Mouse (Mus musculus) monocyte, adult 5-6 weeks (primary cell): ENCODE measurements around the gene Tspan14. TPM values are rescaled to one million over a fixed set of nuclear protein-coding genes. Genes with fewer than 3 reads are reported as not detected.
A peak's percentile ranks its signal among the peaks of the same experiment; 100 is the strongest.

ENCODE experiments used
- ATAC-seq: fragments of 153-309, 156-312 bp; replicated peaks from 2 replicates; pipeline ENCODE4 v1.8.0; 2017; ENCODE audit warnings: mild to moderate bottlenecking; ENCODE audit not compliant: low TSS enrichment, insufficient number of reproducible peaks, severe bottlenecking, poor library complexity, low FRiP score
- total RNA-seq: library from RNA; stranded (forward); fragments of 200-1000, 200-491, 200-594 nt; gene quantifications from 3 replicates; pipeline ENCODE4 v1.2.3, GENCODE M21; 2017

Tspan14 gene
- total RNA-seq, 1 experiment from 2014 or later: 52.3 TPM

DNA sequence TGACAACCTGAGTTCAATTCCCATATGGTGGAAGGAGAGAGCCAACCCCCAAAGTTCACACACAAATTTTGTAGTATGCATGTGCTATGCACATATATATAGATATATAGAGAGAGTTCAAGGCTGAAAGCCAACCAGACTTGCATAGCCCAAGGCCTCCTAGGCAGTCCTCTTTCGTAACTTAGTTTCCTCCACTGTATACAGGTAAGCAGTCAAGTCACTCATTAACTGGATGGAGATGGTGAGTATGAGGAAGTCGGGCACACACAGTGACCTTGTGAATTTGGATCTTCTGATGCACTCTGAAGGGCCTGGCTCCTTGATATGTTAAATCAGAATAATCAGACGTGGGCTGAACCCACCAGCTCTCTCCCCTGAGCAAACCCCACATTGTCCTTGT, 68.7 kb downstream of the Tspan14 start:
- no peak for ATAC-seq

GRCm38 (mm10) chr14:40895681-40896080, 70.9 kb downstream of the Tspan14 start:
- ATAC-seq: no peak

DNA sequence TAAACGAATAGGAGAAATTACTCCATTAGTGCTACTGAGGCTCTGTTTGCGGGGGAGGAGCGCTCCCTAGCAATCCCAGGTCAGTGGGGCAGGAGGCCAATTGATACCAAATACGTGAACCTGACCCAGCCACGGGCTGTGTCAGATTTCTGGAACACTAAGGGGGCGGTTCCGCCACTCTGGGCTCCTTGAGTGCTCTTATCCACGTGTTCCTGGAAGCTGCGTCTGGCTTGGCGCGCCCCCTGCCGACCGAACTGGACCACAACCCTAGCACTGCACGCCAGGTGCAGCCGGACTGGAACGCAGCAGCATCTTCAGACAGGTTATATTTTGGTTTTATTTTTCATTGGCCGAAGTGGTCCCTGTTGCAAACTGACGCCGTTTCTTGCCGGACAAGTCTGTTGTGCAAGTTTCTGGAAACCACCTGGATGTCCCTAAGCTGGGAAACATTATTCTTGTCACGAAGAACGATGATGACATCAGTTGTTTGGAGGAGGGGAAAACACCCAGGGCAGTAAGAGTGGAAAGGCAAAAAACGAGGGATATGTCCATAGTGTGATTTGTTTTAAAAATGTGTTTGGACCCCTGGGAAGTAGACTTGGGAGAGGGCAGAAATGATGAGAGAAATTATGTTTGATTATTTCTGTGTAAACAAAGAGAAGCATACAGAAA, 71.9 kb downstream of the Tspan14 start:
- 0 out of 2 replicates have a peak, but pooled peaks have one; percentile 52 for ATAC-seq

DNA sequence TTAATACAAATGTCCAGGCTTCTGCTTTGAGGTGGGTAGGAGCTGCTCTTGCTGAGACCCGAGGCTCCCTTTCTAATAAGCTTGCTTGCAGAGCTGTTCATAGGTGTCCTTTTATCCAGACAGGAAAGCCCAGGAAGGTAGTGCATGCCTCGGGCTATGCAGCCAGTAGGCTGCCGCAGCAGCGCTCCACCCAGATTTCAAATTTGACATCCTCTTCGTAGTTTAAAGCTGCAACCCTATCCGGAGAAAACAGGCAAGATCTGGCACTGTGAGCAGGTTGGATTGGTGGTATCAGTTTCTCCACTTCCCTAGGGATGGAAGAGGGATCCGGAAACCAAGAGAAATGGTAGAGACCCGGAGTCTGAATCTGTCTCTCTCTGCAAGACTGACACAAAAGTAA, 72.7 kb downstream of the Tspan14 start:
- no peak for ATAC-seq

GRCm38 (mm10) chr14:40893196-40893595, 73.4 kb downstream of the Tspan14 start, which contains the start of gene Sh2d4b:
Gene Sh2d4b (minus strand): TSS chr14:40893266.
- ATAC-seq: no peak

DNA sequence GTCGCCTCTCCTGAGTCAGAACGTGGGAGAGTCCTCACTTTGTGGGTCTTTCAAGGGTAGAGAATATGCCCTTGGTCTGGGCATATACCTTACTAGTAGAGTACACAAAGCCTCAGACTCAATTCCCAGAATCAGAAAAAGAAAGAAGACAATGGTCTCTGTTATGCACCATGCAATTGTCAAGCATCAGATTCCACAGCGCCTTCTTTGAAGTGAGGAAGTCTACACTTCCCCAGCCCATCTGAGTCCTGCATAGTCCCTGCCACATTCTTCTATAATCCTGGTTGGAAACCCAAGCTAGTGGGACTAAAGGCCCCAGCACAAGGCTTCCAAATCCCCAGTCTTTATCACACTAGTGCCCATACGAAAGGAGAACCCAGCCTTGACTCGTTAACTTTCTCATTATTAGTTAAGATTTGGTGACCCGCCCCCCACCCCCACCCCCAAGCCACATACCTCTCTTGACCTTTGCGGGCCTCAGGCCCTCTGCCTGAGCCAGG, 74.2 kb downstream of the Tspan14 start:
- ATAC-seq: no peak

DNA sequence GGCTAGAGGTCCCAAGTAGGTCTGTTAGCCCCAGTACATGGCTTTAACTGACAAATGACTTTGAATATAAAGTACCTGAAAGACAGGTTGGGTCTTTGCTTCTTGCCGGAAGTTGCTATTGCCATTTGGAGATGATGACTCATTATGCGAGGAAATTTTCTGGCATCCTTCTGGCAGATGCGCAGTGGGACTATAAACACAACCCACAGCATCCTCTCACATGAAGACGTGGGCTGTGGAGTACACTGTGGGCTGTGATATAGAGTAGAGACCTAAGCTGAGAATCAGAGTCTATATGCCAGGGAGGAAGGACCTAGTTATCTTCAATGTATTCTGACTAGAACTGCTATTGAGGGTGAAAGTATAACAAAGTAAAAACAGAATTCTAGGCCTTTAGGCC, 75.1 kb downstream of the Tspan14 start:
- no peak for ATAC-seq

- no peak for ATAC-seq
Measured at GRCm38 (mm10) chr14:40889704-40890103, 76.9 kb downstream of the Tspan14 start.

- ATAC-seq: no peak
Measured at GRCm38 (mm10) chr14:40889181-40889580, 77.4 kb downstream of the Tspan14 start.

DNA sequence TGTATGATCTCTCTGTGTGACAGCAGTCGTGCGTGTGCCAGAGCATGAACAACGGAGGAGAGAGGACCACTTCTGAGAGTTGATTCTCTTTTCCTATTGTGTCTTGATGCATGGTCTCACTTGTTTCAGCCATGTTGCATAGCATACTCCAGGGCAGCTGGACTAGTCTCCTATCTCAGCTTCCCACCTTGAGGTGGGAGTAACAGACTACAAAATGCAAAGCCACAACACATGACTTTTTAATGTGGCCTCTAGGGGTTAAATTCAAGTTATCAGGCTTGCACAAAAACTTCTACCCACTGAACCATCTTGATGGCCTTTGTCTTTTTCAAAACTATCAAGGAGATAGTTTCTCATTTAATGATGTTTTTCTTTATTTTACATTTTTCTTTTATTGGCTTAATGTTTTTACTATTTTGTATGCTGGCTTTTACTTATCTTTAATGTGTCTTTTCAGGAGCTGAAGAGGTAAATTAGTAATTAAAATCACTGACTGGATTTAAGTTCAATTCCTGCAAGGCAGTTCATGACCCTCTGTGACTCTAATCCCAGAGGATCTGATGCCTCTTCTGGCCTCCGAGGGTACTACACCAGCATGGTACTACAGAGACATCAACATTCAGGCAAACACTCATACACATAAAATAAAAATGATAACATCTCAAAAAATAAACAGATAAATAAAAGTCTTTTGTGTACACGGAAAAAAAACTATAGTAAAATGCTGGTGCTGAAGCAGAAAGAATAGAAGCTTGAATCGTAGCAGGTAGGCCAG, 80.0 kb downstream of the Tspan14 start:
- ATAC-seq: no peak

- no peak for ATAC-seq
Measured at GRCm38 (mm10) chr14:40885752-40886151, 80.9 kb downstream of the Tspan14 start.

DNA sequence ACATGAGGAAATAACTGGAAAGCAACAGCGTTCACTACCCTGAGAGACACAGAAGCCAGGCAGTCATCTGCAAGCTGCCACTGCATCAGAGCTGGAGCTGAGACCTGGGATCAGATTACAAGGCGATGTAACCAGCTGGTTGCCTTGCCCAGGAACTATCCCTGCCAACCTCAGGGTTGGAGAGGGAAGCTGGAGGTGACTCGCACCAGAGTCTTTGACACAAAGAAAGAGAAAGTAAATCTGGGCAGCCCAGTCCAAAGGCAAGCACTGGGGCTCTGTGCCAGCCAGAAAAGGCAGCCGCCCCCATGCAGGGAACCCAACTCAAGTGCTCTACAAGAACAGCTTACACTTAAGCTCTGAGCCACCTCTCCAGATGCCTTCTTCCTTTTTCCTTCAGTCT, 81.4 kb downstream of the Tspan14 start:
- no peak for ATAC-seq

- ATAC-seq: no peak
Measured at GRCm38 (mm10) chr14:40874565-40874964, 92.0 kb downstream of the Tspan14 start.

GRCm38 (mm10) chr14:40873961-40874360, 92.6 kb downstream of the Tspan14 start:
- ATAC-seq: no peak

- ATAC-seq: no peak
Measured at GRCm38 (mm10) chr14:40870598-40870997, 96.0 kb downstream of the Tspan14 start.

DNA sequence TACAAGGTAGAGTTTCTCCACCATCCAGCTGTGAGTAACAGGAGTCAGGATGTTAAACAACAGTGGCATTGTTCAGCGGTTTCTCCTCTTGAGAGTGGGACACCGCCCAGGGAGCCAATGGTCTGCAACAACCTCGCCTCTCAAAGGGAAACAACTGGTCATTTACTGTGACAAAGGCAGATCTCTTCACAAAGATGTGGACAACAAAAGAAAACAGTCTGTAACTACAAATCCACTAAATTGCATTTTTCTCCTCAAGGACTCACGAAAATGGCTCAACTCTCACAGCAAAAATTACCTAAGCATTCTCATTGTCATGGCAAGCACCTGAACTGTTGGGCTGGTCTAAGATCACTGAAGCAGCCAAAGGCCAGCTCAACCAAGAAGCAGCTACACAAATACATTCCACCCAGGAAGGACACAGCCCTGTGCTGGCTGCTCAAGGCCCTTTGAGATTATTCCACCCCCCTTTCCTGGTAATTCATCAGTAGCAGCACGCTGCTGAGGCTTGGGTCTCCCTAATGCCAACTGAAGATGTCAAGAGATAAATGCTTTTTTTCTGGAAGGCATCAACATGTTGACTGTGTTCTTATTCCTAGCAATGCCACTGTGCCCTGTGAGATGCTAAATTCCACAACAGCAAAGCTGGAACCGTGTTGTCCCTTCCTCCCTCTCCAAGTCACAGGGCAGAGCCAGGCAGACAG, 101.6 kb downstream of the Tspan14 start:
- ATAC-seq: no peak

- no peak for ATAC-seq
Measured at GRCm38 (mm10) chr14:40863659-40864058, 102.9 kb downstream of the Tspan14 start.

- ATAC-seq: no peak
Measured at GRCm38 (mm10) chr14:40863022-40863421, 103.6 kb downstream of the Tspan14 start.
